Mouse (Mus musculus) cerebellum, postnatal 25 days (tissue): ENCODE results near the gene Fasl.

Experiments
- DNase-seq, 2 experiments: peaks; one replicate each; pipeline ENCODE4 v3.0.0; 2021; ENCODE audit warnings: mixed read lengths in 2 of 2

Fasl gene

DNA sequence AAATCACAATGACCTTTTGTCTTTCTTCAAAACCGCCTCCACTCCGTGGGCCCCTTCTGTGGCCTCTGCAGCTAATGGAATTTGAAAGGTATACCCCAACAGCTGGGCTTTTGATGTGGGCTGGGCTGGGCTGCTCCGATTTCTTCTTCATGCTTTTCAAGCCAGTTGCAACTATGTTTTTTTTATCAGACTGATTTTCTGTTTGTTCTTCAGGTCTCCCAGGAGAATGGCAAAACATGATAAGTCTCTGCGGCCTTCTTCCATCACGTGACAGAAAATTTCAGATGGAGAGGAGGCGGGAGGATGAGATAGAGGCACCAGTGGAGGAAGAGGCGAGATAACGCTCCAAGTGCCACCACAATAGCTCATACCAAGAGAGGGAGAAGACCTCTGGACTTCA, 37.0 kb downstream of the Fasl start:
- DNase-seq, result no peak

GRCm38 (mm10) chr1:161750471-161751041, 37.7 kb downstream of the Fasl start:
- no peak for DNase-seq

- no peak for DNase-seq
Measured at GRCm38 (mm10) chr1:161748685-161749084, 39.6 kb downstream of the Fasl start.

DNA sequence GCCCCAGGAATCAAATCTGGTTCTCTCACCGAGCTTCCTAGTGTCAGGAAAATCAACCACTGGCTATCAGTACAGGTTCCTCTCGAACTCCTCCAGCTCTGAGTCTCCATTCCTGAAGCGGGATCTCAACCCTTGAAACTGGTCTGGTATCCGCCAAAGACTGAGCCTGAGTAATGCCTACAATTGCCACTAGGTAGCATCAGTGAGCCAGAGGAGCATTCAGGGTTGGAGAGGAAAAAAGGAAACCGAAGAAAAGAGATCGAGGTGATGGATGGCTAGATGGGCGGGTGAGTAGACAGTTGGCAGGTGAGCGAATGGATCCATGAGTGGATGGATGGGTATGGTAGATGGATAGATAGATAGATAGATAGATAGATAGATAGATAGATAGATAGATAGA, 40.2 kb downstream of the Fasl start:
- peak; percentile 16 to 53 for DNase-seq

- no peak for DNase-seq
Measured at GRCm38 (mm10) chr1:161746542-161747302, 41.6 kb downstream of the Fasl start.

- DNase-seq, result no peak
Measured at GRCm38 (mm10) chr1:161744855-161745254, 43.4 kb downstream of the Fasl start.

GRCm38 (mm10) chr1:161744209-161744608, 44.1 kb downstream of the Fasl start:
- DNase-seq, result no peak

- DNase-seq, result no peak
Measured at GRCm38 (mm10) chr1:161742481-161743267, 45.6 kb downstream of the Fasl start.

DNA sequence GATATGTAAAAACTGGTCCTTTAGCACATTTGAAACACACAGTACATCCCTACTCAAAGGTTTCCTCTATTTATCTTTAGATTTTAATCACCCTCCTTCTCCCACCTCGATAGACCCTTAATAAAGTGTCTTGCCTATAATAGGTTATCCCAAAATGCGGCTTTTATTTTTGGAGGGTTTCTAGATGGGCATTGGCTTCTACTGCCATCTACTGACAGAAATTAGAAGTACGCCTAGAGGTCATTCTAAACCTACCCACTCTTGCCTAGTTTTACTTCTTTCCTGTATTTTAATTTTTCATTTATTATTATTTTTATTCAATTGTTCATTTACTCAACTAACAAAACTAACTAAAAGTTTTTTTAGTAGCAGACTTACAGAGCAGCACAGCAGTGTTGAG, 51.4 kb downstream of the Fasl start:
- DNase-seq, result peak in 1 of 2 experiments; percentile 16

DNA sequence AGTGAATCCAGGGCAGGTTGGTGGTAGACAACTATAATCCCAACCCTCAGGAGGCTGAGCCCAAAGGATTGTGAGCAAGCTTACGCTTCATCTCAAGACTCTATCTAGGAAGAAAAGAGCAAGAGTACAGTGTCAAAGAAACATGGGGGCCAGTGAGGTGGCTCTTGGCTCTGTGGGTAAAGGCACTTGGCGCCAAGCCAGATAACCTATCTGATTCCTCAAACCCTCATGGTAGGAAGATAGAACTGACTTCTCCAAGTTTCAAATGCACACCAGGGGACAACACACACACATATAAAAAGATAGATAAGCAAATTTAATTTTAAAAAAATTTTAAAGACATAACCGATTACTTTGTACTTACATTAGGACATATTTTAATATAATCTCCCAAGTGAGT, 52.0 kb downstream of the Fasl start:
- DNase-seq, result peak in 1 of 2 experiments; percentile 8

GRCm38 (mm10) chr1:161735465-161736046, 52.7 kb downstream of the Fasl start:
- no peak for DNase-seq

- DNase-seq, result no peak
Measured at GRCm38 (mm10) chr1:161734741-161735211, 53.5 kb downstream of the Fasl start.

DNA sequence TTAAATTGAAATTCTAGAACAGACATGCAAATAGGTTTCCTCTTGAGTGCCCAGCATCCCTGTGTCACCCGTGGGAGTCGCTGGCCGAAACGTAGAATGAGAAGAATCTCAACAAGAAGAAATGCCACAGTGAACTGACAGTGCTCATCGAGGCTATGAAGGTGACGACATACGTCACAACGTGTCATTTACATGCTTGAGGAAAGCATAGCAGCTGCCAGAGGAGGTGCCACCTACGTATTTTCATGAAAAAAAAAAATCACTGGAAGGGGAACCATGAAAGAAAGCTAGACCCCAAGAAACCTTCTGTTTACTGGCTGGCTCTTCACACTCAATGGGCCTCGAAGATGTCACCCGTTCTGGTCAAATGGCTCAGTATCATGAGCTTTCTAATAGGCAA, 54.0 kb downstream of the Fasl start:
- DNase-seq, result no peak
